Mouse (Mus musculus) kidney, adult 10 weeks (tissue): ENCODE measurements around the gene Ikbke. TPM values are rescaled to one million over a fixed set of nuclear protein-coding genes. Genes with fewer than 3 reads are reported as not detected.

Experiments used
- polyA plus RNA-seq: library from polyadenylated mRNA; stranded (reverse); fragments of 350-450 nt; fragmentation: Illumina TruSeq; extraction: RNeasy Lipid Tissue Mini Kit (QIAGEN cat#74804); gene quantifications from one replicate; pipeline ENCODE4 v1.2.3, GENCODE M21; 2014; ENCODE audit warnings: low read depth, low replicate concordance

Gene Ikbke
- 2.1 TPM for polyA plus RNA-seq

DNA sequence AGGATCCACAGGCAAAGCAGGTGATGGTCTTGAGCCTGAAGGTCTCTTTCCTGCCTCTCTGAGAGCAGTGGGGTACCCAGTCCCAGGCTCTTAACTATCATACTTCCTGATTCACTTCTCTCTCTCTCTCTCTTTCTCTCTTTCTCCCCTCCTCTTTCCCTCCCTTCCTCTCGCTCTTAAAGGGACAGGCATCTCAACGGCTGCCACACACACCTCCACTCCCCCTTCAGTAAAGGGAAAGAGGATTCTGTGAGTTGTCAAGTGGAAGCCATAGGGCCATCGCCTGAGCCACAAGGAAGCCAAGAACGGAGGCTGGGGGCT is at the start of gene Ikbke:
Gene Ikbke (minus strand): TSS at position 151 of the 321 bp plus-strand sequence.

DNA sequence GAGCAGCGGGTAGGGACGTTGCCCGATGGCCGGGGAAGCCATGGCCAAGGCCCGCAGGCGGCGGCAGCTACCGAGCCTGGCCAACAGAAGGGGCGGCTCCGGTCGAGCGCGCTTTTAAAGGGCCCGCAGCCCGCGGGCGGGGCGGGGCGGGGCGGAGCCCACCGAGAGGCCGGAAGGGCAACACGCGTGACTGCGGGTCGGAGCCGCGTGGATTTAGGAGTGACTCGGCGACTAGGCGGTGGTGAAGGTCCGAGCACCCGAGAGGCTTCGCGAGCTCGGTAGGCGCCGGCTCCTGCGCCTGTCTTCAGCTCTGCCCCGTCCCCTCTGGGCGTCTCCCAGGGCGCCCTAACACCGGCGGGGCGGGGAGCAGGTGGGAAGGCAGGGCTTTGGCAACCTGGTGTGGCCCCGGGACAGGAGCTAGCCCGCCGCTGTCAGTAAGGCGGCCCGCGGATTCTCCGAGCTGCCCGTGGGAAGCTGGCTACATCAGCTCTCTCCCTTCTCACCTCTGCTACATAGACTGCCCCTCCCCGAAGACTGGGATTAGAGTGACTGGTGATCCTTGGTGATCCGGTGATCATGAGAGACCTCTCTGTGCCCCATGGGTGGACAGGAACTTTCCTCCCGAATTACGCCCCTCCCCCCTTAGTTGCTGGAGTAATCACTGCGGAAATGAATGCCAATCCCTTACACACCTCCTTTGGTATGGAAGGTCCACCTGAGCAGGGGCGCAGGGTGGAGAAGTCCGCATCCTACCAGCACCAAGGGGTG is 34.1 kb downstream of the Ikbke start, which contains the start of gene Rassf5:
Gene Rassf5 (minus strand): TSS at position 170 of the 768 bp plus-strand sequence.

Other genes with a start within 250 kb of the Ikbke start
- 32.0 TPM for gene Mapkapk2, start 181.8 kb downstream of the Ikbke start, polyA plus RNA-seq
- gene Dyrk3, start 141.3 kb downstream of the Ikbke start, polyA plus RNA-seq: 0.89 TPM
- 21.7 TPM for gene Eif2d, start 126.4 kb downstream of the Ikbke start, polyA plus RNA-seq
- gene Rassf5, start 34.3 kb downstream of the Ikbke start, polyA plus RNA-seq: 4.1 TPM
- gene Srgap2, start 247.7 kb upstream of the Ikbke start, polyA plus RNA-seq: 10.7 TPM
- 1.5 TPM for gene Fam72a, start 248.3 kb upstream of the Ikbke start, polyA plus RNA-seq